Mouse (Mus musculus) adrenal gland, postnatal 14 days (tissue): Measurements from ENCODE around the gene Ankrd34c. TPM values are rescaled to one million over a fixed set of nuclear protein-coding genes. Genes with fewer than 3 reads are reported as not detected.

Source experiments
- total RNA-seq: library from RNA; stranded (reverse); gene quantifications from 2 replicates; pipeline ENCODE4 v1.2.3, GENCODE M21; 2021

The Ankrd34c gene
- total RNA-seq, 1 experiment from 2014 or later = not detected

Other genes with a start within 250 kb of the Ankrd34c start
- gene Minar1, start 115.3 kb downstream of the Ankrd34c start, total RNA-seq = 0.11 and 0.26 TPM in 2 replicates
- gene Tmed3, start 33.4 kb downstream of the Ankrd34c start, total RNA-seq = 67.1 and 72.8 TPM in 2 replicates
- gene Rasgrf1, start 171.4 kb upstream of the Ankrd34c start, total RNA-seq = 5.3 and 5.7 TPM in 2 replicates